Mouse (Mus musculus) brain, adult 2 months (tissue): ENCODE data around the gene Ext2.

Source experiments
- DNase-seq: peaks from one replicate; pipeline ENCODE4 v3.0.0; 2011; ENCODE audit warnings: low read depth, low spot score

The Ext2 gene

GRCm38 (mm10) chr2:93822045-93822749 lies at the start of gene Ext2:
TSS of gene Ext2 (minus strand) at chr2:93822568.
- DNase-seq = peak; percentile 91

GRCm38 (mm10) chr2:93871411-93871925 lies 49.1 kb upstream of the Ext2 start:
- no peak for DNase-seq

GRCm38 (mm10) chr2:93870842-93871241 lies 48.5 kb upstream of the Ext2 start:
- peak; percentile 81 for DNase-seq

- DNase-seq = no peak
These were observed 46.8 kb upstream of the Ext2 start, which contains the start of gene Accsl for GRCm38 (mm10) chr2:93869107-93869600. TSS of gene Accsl (minus strand) at chr2:93869157.

GRCm38 (mm10) chr2:93868566-93868965 lies 46.2 kb upstream of the Ext2 start:
- DNase-seq = no peak

GRCm38 (mm10) chr2:93863229-93863628 lies 40.9 kb upstream of the Ext2 start:
- no peak for DNase-seq

- no peak for DNase-seq
These were observed 36.5 kb upstream of the Ext2 start for GRCm38 (mm10) chr2:93858845-93859244.

- DNase-seq = no peak
These were observed 28.9 kb upstream of the Ext2 start for GRCm38 (mm10) chr2:93851303-93851702.

GRCm38 (mm10) chr2:93850317-93850944 lies 28.1 kb upstream of the Ext2 start:
- DNase-seq = no peak

GRCm38 (mm10) chr2:93849505-93850089 lies 27.2 kb upstream of the Ext2 start, which contains the start of gene Accs:
TSS of gene Accs (minus strand) at chr2:93849943.
- DNase-seq = peak; percentile 89

GRCm38 (mm10) chr2:93841349-93841748 lies 19.0 kb upstream of the Ext2 start:
- no peak for DNase-seq

- peak; percentile 67 for DNase-seq
These were observed 17.7 kb upstream of the Ext2 start for GRCm38 (mm10) chr2:93840109-93840508.

GRCm38 (mm10) chr2:93838931-93839330 lies 16.6 kb upstream of the Ext2 start:
- DNase-seq = no peak

- DNase-seq = peak; percentile 45
These were observed 13.9 kb upstream of the Ext2 start for GRCm38 (mm10) chr2:93836232-93836785.

GRCm38 (mm10) chr2:93835596-93835995 lies 13.2 kb upstream of the Ext2 start:
- no peak for DNase-seq

GRCm38 (mm10) chr2:93823519-93823918 lies 1.2 kb upstream of the Ext2 start:
- DNase-seq = peak; percentile 96

- no peak for DNase-seq
These were observed 4.6 kb downstream of the Ext2 start for GRCm38 (mm10) chr2:93817791-93818190.

GRCm38 (mm10) chr2:93813343-93813742 lies 9.0 kb downstream of the Ext2 start:
- DNase-seq = no peak

- DNase-seq = peak; percentile 80
These were observed 10.6 kb downstream of the Ext2 start for GRCm38 (mm10) chr2:93811812-93812211.

GRCm38 (mm10) chr2:93809931-93810330 lies 12.4 kb downstream of the Ext2 start:
- peak; percentile 71 for DNase-seq

GRCm38 (mm10) chr2:93808071-93808470 lies 14.3 kb downstream of the Ext2 start:
- DNase-seq = peak; percentile 42

GRCm38 (mm10) chr2:93807440-93807839 lies 14.9 kb downstream of the Ext2 start:
- DNase-seq = no peak
